Mouse (Mus musculus) MEL (cell line): ENCODE results near the gene Psen2.

Source experiments
- CHD2 ChIP-seq: IDR thresholded peaks from 2 replicates; pipeline ENCODE4 v1.6.1; 2011; ENCODE audit warnings: low read length, improper control_type of control experiment
- CTCF ChIP-seq, 3 experiments: IDR thresholded peaks in 2 of 3; conservative IDR thresholded peaks in 1 of 3; 2 replicates each; pipeline ENCODE4 v1.5.1; 2011 to 2012; ENCODE audit warnings: low read length in 3 of 3, low read depth in 2 of 3, mild to moderate bottlenecking in 2 of 3, improper control_type of control experiment in 1 of 3, inconsistent platforms in 1 of 3, mixed read lengths in 1 of 3, moderate library complexity in 1 of 3; ENCODE audit not compliant: control insufficient read depth in 1 of 3, insufficient read depth in 1 of 3, poor library complexity in 1 of 3, severe bottlenecking in 1 of 3
- EP300 ChIP-seq, 2 experiments: IDR thresholded peaks; 2 replicates each; pipeline ENCODE4 v1.6.1; 2011; ENCODE audit warnings: improper control_type of control experiment in 2 of 2, low read length in 2 of 2, low read depth in 1 of 2, mild to moderate bottlenecking in 1 of 2
- ETS1 ChIP-seq: IDR thresholded peaks from 2 replicates; pipeline ENCODE4 v1.6.1; 2012; ENCODE audit warnings: low read depth, mild to moderate bottlenecking, inconsistent platforms, low read length, improper control_type of control experiment, moderate library complexity
- HCFC1 ChIP-seq: IDR thresholded peaks from 2 replicates; pipeline ENCODE4 v1.6.1; 2012; ENCODE audit warnings: low read depth, mild to moderate bottlenecking, inconsistent platforms, low read length, improper control_type of control experiment, moderate library complexity
- KAT2A ChIP-seq: conservative IDR thresholded peaks from 2 replicates; pipeline ENCODE4 v1.6.1; 2012; ENCODE audit warnings: low read depth, low read length, improper control_type of control experiment, inconsistent platforms
- MAFK ChIP-seq: IDR thresholded peaks from 2 replicates; pipeline ENCODE4 v1.6.1; 2011; ENCODE audit warnings: low read depth, mild to moderate bottlenecking, low read length, improper control_type of control experiment, borderline replicate concordance
- POLR2A ChIP-seq, 2 experiments: IDR thresholded peaks; 2 replicates each; pipeline ENCODE4 v1.6.1; 2011 to 2012; ENCODE audit warnings: low read length in 2 of 2, mild to moderate bottlenecking in 2 of 2, control low read depth in 1 of 2, improper control_type of control experiment in 1 of 2, low read depth in 1 of 2, moderate library complexity in 1 of 2; ENCODE audit not compliant: control insufficient read depth in 1 of 2, insufficient read depth in 1 of 2, poor library complexity in 1 of 2

- TF ChIP-seq POLR2A (IDR thresholded peaks at IDR 0.05; ENCODE audit: control insufficient read depth in 1 of 2, insufficient read depth in 1 of 2, low read depth in 1 of 2, low read length in 2 of 2, poor library complexity in 1 of 2): no peak
- TF ChIP-seq MAFK: no peak
- no peak for TF ChIP-seq CTCF (IDR thresholded peaks at IDR 0.05 in 2 of 3, conservative IDR thresholded peaks at IDR 0.05 in 1 of 3; ENCODE audit: control insufficient read depth in 1 of 3, insufficient read depth in 1 of 3, low read depth in 2 of 3, low read length in 3 of 3, poor library complexity in 1 of 3, severe bottlenecking in 1 of 3)
- no peak for TF ChIP-seq CHD2
- no peak for TF ChIP-seq ETS1
- no peak for TF ChIP-seq EP300 (IDR thresholded peaks at IDR 0.05; ENCODE audit: low read depth in 1 of 2, low read length in 2 of 2)
- no peak for TF ChIP-seq HCFC1
- no peak for TF ChIP-seq KAT2A
These were observed 27.1 kb upstream of the Psen2 start for GRCm38 (mm10) chr1:180290358-180290757.
